Mouse (Mus musculus): ENCODE data around the gene Tmem176b.

GRCm38 (mm10) chr6:48817815-48818214 lies 23.5 kb downstream of the Tmem176b start:
- TF ChIP-seq CTCF (IDR thresholded peaks at IDR 0.05; ENCODE audit: low read depth, low read length), result peak; percentile 79
- TF ChIP-seq POLR2A (IDR thresholded peaks at IDR 0.05; ENCODE audit: borderline replicate concordance, low read depth, low read length), result no peak
